Mouse (Mus musculus) embryonic facial prominence, embryonic 12.5 days (tissue): Measurements from ENCODE around the gene Ccdc120. TPM values are rescaled to one million over a fixed set of nuclear protein-coding genes. Genes with fewer than 3 reads are reported as not detected.

Source experiments
- ATAC-seq: fragments of 200-750 bp; cut with Nextera tagmentation; 2 replicates; pipeline ENCODE4 v1.8.0; 2017; ENCODE audit not compliant: insufficient number of reproducible peaks, insufficient read depth, low FRiP score, low TSS enrichment
- H3K27ac ChIP-seq: fragments of 300-500 bp; sonication (generic); 2 replicates; pipeline ENCODE4 v1.5.1; 2016; ENCODE audit warnings: mild to moderate bottlenecking
- H3K27me3 ChIP-seq: fragments of 300-500 bp; sonication (generic); 2 replicates; pipeline ENCODE4 v1.6.1; 2016; ENCODE audit warnings: mild to moderate bottlenecking, moderate library complexity
- H3K36me3 ChIP-seq: fragments of 300-500 bp; sonication (generic); 2 replicates; pipeline ENCODE4 v1.6.1; 2016; ENCODE audit warnings: mild to moderate bottlenecking
- H3K4me1 ChIP-seq: fragments of 300-500 bp; sonication (generic); 2 replicates; pipeline ENCODE4 v1.6.1; 2016
- H3K4me2 ChIP-seq: fragments of 300-500 bp; sonication (generic); replicated peaks from 2 replicates; pipeline ENCODE4 v1.6.1; 2016; ENCODE audit warnings: mild to moderate bottlenecking, moderate library complexity
- H3K4me3 ChIP-seq: fragments of 300-500 bp; sonication (generic); 2 replicates; pipeline ENCODE4 v1.5.1; 2016; ENCODE audit warnings: mild to moderate bottlenecking
- H3K9ac ChIP-seq: fragments of 300-500 bp; sonication (generic); 2 replicates; pipeline ENCODE4 v1.6.1; 2016; ENCODE audit warnings: mild to moderate bottlenecking, moderate library complexity
- H3K9me3 ChIP-seq: fragments of 300-500 bp; sonication (generic); 2 replicates; pipeline ENCODE4 v1.6.1; 2016; ENCODE audit warnings: mild to moderate bottlenecking, moderate library complexity
- WGBS: fragments of 180-500 bp; shearing (Covaris S2); methylation state at CpG from one replicate; pipeline ENCODE4 v1.1.7; 2016; 5-methylcytosine and 5-hydroxymethylcytosine counted together
- polyA plus RNA-seq: library from polyadenylated mRNA; unstranded; fragments of >200 nt; fragmentation: Nextera tagmentation; extraction: Ambion mirVana; gene quantifications from 2 replicates; pipeline ENCODE4 v1.2.1, GENCODE M21; 2016

The Ccdc120 gene
- polyA plus RNA-seq = 18.9 and 27.5 TPM in 2 replicates

DNA sequence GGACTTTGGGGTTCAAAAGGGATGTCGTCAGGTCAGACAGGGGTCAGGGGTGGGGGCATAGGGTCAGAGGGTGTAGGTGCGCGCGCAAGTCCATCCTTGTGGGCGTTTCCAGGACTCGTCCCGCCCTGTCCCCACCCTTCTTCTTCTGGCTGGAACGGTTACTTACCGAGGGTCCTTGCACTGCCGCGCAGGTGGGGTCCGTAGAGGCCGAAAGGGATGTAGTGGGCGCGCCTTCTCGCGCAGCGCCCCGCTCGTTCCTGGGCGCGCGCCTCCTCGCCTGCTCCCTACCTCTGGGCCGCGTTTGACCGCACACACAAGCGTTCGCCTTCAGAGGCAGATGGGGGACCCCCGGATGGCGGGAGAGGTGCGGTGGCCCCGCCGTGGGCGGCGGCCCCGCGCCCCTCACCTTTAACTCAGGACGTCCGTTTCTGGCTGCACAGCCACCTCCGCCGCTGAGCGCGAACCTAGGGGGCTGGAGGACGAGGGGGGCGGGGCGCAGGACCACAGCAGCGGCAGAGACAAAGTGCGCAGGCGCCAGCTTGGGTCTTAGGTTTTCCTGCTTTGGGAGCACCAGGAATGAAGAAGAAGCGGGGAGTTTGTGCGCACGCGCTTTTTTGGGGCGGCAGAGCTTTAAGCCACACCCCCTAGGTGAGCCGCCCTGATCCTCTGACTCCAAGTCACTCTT lies at the start of gene Ccdc120:
Gene Ccdc120 (minus strand): TSS at position 474 of the 685 bp plus-strand sequence.
- H3K27me3 ChIP-seq = no peaks in the 10 kb centered on the region
- H3K4me2 ChIP-seq = peak within 1 kb of the TSS; percentile 53
- peak within 1 kb of the TSS; percentile 74 for H3K9ac ChIP-seq
- WGBS = 12% methylated on average over 40 of the region's 56 CpGs
- peak; percentile 81 for ATAC-seq
- 0 out of 2 replicates have a peak, but pooled peaks cover 6% of the 10 kb centered on the region for H3K4me1 ChIP-seq
- H3K36me3 ChIP-seq = no peaks in the 10 kb centered on the region
- no peaks in the 10 kb centered on the region for H3K9me3 ChIP-seq
- H3K27ac ChIP-seq = no peak within 1 kb of the TSS
- peak within 1 kb of the TSS; percentile 62 for H3K4me3 ChIP-seq

DNA sequence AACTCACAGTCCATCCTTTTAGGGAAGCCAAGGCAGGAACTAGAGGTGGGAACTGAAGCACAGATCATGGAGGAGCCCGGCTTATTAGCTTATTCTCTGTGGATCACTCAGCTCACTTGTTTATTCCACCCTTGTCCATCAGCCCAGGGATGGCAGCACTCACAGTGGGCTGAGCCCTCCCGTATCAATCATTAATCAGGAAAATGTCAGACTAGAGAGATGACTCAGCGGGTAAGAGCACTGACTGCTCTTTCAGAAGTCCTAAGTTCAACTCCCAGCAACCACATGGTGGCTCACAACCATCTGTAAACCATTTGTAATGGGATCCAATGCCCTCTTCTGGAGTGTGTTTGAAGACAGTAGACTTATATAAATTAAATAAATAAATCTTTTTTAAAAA lies 46.6 kb upstream of the Ccdc120 start:
- WGBS = 82% methylated on average over 3 of the region's 3 CpGs
- no peak for ATAC-seq
- no peak overlapping the region for H3K4me2 ChIP-seq
- no peak overlapping the region for H3K27ac ChIP-seq
- H3K36me3 ChIP-seq = peaks cover 12% of the 10 kb centered on the region; the same call in 1 of the 2 replicates
- H3K4me1 ChIP-seq = no peaks in the 10 kb centered on the region
- no peaks in the 10 kb centered on the region for H3K9me3 ChIP-seq
- no peaks in the 10 kb centered on the region for H3K27me3 ChIP-seq
- H3K9ac ChIP-seq = no peak overlapping the region
- no peak overlapping the region for H3K4me3 ChIP-seq

DNA sequence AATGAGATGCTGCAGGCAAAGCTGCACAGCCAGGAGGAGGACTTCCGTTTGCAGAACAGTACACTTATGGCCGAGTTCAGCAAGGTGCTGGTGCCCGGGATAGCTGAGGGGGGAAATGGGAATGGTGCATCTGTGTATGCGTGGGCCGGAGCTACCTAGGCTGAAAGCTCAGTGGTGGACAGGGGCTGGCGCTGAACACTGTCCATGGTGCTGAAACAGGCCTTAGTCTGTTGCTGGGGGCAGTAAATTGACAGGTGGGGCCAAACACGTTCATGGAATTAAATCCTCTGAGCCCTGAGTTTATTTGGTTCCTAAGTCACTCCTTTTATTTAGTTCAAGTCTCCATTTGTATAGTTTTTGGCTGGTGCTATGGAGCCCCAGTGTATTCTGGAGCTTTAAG lies 44.3 kb upstream of the Ccdc120 start:
- Histone ChIP-seq H3K4me3 (no peak overlapping the region), H3K27me3 (no peaks in the 10 kb centered on the region), H3K4me2 (no peak overlapping the region), H3K27ac (no peak overlapping the region), H3K9ac (no peak overlapping the region), H3K4me1 (no peaks in the 10 kb centered on the region), H3K36me3 (peaks cover under 1% of the 10 kb centered on the region; the same call in 1 of the 2 replicates), H3K9me3 (no peaks in the 10 kb centered on the region)
- no peak for ATAC-seq
- WGBS = 23% methylated on average over 7 of the region's 7 CpGs

- Histone ChIP-seq H3K27me3 (no peaks in the 10 kb centered on the region), H3K9ac (no peak overlapping the region), H3K4me2 (no peak overlapping the region), H3K36me3 (no peaks in the 10 kb centered on the region), H3K9me3 (no peaks in the 10 kb centered on the region), H3K4me3 (no peak overlapping the region), H3K4me1 (no peaks in the 10 kb centered on the region), H3K27ac (no peak overlapping the region)
- WGBS = 48% methylated on average over 3 of the region's 3 CpGs
- no peak for ATAC-seq
Observed at GRCm38 (mm10) chrX:7793361-7793760, 42.7 kb upstream of the Ccdc120 start.

DNA sequence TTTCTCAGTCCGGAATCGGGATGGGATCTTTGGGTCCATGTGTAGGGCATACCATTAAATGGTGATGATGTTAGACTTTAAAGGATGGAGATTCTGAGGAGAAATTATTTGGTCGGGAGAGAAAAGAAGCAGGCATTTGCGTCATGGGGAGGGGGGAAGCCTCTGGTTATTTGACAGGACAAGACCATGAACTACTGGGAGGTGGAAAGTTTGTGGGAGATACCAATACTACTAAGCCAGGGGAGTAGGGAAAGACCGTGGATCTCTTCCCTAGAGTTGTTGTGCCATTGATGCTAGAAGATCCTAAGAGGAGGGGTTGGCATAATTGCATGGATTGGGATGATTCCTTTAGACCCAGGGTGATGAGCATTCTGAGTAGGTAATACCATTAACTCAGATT lies 39.6 kb upstream of the Ccdc120 start:
- ATAC-seq = no peak
- H3K4me2 ChIP-seq = peak overlapping the region; percentile 55
- no peaks in the 10 kb centered on the region for H3K36me3 ChIP-seq
- no peaks in the 10 kb centered on the region for H3K9me3 ChIP-seq
- H3K27ac ChIP-seq = no peak overlapping the region
- 31% methylated on average over 5 of the region's 5 CpGs for WGBS
- H3K27me3 ChIP-seq = no peaks in the 10 kb centered on the region
- peak overlapping the region; percentile 48 for H3K4me3 ChIP-seq
- H3K4me1 ChIP-seq = no peaks in the 10 kb centered on the region
- H3K9ac ChIP-seq = peak overlapping the region; percentile 45

GRCm38 (mm10) chrX:7789542-7790136 lies 38.9 kb upstream of the Ccdc120 start, which contains the start of gene Gripap1:
Gene Gripap1, plus strand, starts transcription at chrX:7789765.
- Histone ChIP-seq H3K4me3 (peak within 1 kb of the TSS; percentile 48), H3K27me3 (no peaks in the 10 kb centered on the region), H3K36me3 (no peaks in the 10 kb centered on the region), H3K27ac (no peak within 1 kb of the TSS), H3K9ac (peak within 1 kb of the TSS; percentile 45), H3K4me1 (no peaks in the 10 kb centered on the region), H3K9me3 (no peaks in the 10 kb centered on the region), H3K4me2 (peak within 1 kb of the TSS; percentile 55)
- ATAC-seq = peak; percentile 75; the same call in 1 of the 2 replicates
- WGBS = 16% methylated on average over 24 of the region's 24 CpGs

DNA sequence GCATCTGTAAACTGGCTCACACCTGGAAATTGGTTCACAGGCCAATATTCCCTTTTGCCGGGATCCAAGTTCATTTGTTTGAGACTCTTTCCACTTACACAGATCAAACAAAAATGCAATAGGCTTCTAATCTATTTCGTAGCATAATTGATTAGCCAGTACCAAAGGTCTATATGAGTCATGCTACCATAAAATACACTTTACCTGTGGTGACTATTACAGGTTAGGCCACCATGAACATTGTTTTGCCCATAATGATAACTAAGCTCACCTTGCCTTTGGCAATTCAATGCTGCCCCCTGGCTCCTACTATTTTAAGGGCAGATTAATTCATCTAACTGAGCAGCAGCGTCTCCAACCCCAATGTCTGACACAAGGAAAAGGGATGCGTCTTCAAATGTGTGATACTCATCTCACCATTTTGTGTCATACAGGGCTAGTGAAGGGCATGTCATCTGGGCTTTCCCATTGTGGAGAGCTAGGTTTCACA lies 31.9 kb upstream of the Ccdc120 start:
- Histone ChIP-seq H3K9me3 (no peaks in the 10 kb centered on the region), H3K4me3 (no peak overlapping the region), H3K27ac (no peak overlapping the region), H3K27me3 (no peaks in the 10 kb centered on the region), H3K4me2 (no peak overlapping the region), H3K4me1 (no peaks in the 10 kb centered on the region), H3K9ac (no peak overlapping the region), H3K36me3 (no peaks in the 10 kb centered on the region)
- ATAC-seq = no peak
- 79% methylated on average over 4 of the region's 4 CpGs for WGBS

DNA sequence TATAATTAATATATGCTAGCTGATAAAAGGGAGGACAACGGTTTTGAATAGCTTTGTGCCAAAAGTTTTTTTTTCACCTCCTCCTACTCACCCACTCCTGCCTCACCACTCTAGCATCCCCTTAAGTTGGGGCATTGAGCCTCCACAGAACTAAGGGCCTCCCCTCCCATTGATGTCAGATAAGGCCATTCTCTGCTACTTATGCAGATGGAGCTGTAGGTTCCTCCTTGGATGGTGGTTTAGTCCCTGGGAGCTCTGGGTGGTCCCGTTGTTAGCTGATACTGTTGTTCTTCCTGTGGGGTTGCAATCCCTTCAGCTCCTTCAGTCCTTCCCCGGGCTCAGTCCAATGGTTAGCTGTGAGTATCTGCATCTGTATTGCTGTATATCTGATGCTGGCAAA lies 28.6 kb upstream of the Ccdc120 start:
- Histone ChIP-seq H3K27me3 (no peaks in the 10 kb centered on the region), H3K9me3 (no peaks in the 10 kb centered on the region), H3K4me1 (no peaks in the 10 kb centered on the region), H3K27ac (no peak overlapping the region), H3K4me3 (no peak overlapping the region), H3K36me3 (no peaks in the 10 kb centered on the region), H3K4me2 (no peak overlapping the region), H3K9ac (no peak overlapping the region)
- WGBS = 30% methylated on average over 3 of the region's 3 CpGs
- ATAC-seq = no peak

GRCm38 (mm10) chrX:7778450-7779244 lies 27.9 kb upstream of the Ccdc120 start:
- H3K4me1 ChIP-seq = no peaks in the 10 kb centered on the region
- H3K4me3 ChIP-seq = no peak overlapping the region
- H3K36me3 ChIP-seq = peaks cover 4% of the 10 kb centered on the region; the same call in 1 of the 2 replicates
- H3K4me2 ChIP-seq = no peak overlapping the region
- H3K9me3 ChIP-seq = no peaks in the 10 kb centered on the region
- no peaks in the 10 kb centered on the region for H3K27me3 ChIP-seq
- no peak for ATAC-seq
- 75% methylated on average over 7 of the region's 7 CpGs for WGBS
- H3K27ac ChIP-seq = no peak overlapping the region
- H3K9ac ChIP-seq = no peak overlapping the region

DNA sequence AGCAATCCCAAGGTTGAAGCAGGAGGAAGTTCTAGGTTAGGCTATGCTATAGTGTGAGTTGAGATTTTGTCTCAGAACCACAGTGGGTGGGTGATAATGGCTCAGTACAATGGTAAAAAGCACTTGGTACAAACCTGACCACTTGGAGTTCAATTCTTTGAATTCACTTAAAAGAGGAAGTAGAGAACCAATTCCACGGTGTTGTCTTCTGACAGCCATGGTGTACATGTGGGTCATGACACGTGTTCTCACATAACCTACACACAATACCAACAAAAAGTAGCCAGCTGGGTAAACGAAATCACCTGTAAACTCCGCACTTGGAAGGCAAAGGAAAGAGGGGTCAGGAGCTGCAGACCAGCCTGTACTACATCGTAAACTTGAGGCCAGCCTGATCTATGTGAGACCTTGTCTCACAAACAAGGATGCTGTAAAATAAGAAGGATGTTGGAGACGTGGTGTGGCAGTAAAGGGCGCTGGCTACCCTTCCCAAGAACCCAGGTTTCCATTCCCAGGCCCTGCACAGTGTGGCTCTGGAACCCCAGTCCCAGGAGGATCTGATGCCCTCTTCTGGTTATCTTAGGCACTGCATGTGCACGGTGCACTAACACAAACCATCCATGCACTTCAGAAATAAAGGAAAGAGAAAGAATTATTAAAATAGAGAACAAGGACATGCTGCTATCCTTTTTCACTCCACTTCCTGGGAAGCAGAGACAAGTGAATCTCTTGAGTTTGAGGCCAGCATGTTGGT lies 25.8 kb upstream of the Ccdc120 start:
- H3K36me3 ChIP-seq = peaks cover 11% of the 10 kb centered on the region; the same call in 1 of the 2 replicates
- H3K4me3 ChIP-seq = no peak overlapping the region
- no peak overlapping the region for H3K27ac ChIP-seq
- no peak overlapping the region for H3K4me2 ChIP-seq
- no peak overlapping the region for H3K9ac ChIP-seq
- 48% methylated on average over 8 of the region's 8 CpGs for WGBS
- H3K9me3 ChIP-seq = no peaks in the 10 kb centered on the region
- no peaks in the 10 kb centered on the region for H3K27me3 ChIP-seq
- no peak for ATAC-seq
- H3K4me1 ChIP-seq = no peaks in the 10 kb centered on the region
